Mouse (Mus musculus): ENCODE measurements around the gene Atp1b2. TPM values are rescaled to one million over a fixed set of nuclear protein-coding genes. Genes with fewer than 3 reads are reported as not detected.

Gene Atp1b2
- polyA plus RNA-seq (2012) = 69.6 and 87.4 TPM in 2 replicates

DNA sequence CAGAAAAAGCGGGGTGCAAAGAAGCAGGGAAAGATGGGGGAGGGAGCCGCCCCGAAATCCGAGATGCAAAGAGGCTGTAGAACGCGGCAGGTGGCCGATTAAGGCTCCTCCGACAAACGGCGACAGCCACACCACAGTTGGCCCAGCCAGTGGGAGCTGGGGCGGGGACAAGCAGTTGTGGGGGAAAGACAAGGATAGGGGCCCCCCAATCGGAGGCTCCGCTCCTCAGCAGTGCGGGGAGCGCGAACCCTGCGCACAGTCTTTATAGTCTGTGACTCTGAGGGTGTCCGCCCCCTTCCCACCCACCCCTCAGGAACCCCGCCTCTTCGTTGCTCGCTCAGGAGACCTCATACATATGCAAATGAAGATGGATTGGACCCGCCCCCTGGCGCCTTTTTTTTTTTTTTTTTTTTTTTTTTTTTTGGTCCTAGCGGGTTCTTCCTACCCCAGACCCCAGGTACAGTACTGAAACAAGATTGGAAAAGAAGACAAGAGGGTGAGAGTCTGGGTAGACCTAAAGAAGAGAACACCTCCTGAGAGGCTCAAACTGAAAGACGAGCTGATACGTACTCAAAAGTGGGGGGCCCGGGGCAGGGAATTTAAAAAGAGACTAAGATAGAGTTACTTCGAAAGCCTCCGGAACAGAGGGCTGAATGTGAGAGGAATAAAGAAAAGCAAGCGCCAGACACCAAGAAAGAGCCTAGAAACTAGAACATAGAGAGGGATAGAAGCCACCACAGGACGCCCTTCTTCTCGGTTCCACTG is at the start of gene Atp1b2:
Atp1b2 (minus strand) TSS at position 217 of the 765 bp plus-strand sequence.
- TF ChIP-seq GATA1 (IDR thresholded peaks at IDR 0.05; ENCODE audit: low read length) = no peak

DNA sequence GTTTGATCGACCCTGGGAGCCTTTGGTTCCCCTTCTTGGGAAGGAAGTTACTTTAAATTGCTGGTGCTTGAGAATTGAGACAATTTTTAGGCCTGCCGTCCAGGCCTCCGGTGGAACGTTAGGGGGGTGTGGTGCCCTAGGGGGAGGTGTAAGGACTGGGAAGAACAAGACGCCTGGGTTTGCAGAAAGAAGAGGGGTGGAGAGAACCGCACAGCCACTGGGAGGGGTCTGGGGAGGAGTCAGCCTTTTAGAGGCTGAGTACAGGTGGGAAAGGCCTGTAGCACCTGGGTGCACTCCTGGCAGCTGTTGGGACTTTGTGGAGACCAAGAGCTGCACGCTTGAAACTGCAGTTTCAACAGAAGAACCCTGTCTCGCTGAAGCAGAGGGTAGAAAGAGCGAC is 49.0 kb upstream of the Atp1b2 start:
- no peak for TF ChIP-seq GATA1 (IDR thresholded peaks at IDR 0.05; ENCODE audit: low read length)

DNA sequence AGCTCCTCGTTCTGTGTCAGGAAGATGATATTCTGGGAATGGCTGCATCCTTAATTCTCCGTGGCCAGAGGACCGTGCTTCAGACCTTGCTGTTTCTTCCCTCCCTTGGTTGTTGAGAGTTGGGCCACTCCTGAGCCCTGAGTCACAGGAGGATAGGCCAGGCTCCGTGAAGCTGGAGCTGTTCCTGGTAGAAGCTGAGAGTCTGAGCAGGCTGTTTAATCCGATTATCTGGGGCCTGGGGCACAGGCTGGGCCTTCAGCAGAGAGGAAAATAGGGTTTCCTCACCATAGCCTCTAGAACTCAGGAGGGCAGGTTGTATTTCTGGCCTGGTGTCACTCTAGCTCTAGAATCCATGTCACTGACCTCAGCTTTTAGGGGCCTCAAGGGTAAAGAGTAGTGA is 47.7 kb upstream of the Atp1b2 start:
- no peak for TF ChIP-seq GATA1 (IDR thresholded peaks at IDR 0.05; ENCODE audit: low read length)

DNA sequence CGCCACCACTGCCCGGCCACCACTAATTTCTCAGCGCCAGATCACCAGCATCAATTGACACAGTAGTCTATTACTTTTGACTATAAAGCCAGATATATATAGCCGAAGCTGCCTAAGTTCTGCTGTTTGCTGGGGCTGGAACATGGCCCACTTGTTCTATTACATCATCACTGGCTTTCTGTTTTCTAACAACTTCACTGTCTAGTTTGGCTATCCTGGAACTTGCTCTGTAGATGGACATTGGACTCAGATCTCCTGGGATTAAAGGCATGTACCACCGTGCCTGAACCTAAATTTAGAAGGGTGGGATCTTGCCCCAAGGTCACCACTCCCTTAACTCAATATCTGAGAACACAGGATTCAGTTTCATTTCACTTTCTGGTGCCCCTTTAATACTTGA is 40.1 kb upstream of the Atp1b2 start:
- TF ChIP-seq GATA1 (IDR thresholded peaks at IDR 0.05; ENCODE audit: low read length) = no peak

DNA sequence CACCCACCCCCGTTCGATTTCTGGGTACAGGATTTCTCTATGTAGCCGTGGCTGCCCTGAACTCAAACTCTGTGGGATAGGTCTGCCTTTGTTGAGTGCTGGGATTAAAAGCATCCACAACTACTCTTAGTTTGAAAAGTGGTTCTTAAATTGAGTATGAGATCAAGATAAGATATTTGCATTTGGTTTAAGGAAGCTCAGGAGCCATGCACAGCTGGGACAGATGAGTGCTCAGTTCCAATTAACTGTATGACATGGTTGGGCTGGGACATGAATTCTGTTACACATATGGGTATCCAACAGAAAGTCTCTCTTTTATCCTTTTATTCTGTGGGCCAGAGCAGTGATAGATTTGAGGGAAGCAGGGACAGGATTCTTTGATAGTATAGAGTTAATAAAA is 29.7 kb upstream of the Atp1b2 start:
- TF ChIP-seq GATA1 (IDR thresholded peaks at IDR 0.05; ENCODE audit: low read length) = no peak

DNA sequence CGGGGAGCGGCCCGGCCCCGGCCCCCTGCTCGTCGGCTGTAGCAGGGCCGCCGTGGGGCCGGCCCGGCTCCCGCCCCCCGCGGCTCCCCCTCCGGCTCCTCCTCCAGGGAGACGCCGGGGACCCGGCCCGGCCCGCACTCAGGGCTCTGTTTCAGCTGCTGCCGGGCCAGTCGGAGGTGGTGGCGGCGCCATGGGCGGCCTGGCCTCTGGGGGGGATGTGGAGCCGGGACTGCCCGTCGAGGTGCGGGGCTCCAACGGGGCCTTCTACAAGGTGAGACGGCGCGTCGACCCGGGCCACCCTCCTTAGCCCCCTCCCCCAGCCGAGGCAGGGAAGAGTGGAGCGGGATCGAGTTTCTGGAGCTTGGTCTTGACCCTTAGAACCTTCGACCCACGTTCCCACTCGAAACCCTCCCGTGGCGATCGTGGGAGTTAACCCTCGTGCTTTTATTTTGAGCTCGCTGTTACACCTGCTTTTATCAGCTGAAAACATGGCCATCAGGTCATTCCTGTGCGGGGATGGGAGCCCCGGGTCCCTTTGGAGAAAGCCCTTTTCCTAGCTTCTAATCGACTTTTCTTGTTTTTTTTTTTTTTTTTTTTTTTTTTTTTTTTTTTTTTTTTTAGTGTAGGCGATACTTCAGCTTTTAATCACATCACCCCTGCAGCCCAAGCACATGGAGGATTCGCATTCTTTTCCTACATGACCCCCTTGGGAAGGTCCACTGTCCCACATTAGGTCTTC is 27.6 kb upstream of the Atp1b2 start:
- TF ChIP-seq GATA1 (IDR thresholded peaks at IDR 0.05; ENCODE audit: low read length) = no peak

DNA sequence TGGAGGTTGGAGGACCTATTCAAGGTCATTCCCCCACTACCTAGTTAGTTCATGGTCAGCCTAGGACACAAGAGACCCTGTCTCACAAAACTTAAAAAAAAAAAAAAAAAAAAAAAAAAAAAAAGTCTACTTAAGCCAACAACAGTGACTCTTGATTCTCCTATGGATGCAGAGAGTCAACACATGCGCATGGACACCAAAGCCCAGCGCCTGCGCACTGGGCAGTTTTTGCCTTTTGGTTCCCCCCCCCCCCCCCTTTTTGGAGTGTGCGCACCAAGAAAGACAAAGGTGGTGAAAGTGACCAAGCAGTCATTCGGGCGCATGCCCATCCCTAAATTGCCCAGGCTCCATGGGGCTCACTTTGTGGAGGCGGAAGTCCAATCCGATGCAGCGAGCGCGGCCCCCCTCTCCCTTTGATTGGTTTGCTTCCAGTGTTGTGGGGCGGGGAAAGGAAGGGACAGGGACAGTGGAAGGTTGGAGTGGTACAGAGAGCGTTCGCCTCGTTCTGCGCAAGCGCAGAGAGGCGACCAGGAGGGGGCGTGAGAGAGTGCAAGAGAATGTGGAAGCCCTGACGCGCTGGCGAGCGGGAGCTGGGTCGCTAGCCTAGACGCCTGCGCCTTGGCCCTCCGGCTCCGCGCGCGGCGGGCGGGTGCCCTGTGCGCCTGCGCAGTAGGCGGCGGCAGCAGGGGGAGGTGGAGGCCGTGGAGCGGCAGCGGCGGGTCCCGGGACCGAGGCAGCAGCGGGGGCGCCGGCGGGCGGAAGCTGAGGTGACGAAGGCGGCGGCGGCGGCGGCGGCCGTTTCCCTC is 26.7 kb upstream of the Atp1b2 start, which contains the start of gene Fxr2:
Fxr2 (plus strand) TSS at position 707 of the 806 bp plus-strand sequence.
- no peak for TF ChIP-seq GATA1 (IDR thresholded peaks at IDR 0.05; ENCODE audit: low read length)

DNA sequence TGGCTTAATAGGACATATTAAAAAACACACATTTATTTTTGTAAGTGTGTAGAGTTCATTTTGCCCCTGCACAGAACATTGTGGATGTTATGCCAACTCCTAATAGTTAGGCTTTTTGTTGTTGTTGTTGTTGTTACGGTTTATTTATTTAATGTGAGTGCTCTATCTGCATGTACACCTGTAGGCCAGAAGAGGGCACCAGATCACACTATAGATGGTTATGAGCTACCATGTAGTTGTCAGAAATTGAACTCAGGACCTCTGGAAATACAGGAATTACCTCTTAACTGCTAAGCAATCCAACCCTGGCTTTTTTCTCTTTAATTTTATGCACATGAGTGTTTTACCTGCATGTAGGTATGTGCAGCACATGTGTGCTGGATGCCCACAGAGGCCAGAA is 24.1 kb upstream of the Atp1b2 start:
- TF ChIP-seq GATA1 (IDR thresholded peaks at IDR 0.05; ENCODE audit: low read length) = no peak

DNA sequence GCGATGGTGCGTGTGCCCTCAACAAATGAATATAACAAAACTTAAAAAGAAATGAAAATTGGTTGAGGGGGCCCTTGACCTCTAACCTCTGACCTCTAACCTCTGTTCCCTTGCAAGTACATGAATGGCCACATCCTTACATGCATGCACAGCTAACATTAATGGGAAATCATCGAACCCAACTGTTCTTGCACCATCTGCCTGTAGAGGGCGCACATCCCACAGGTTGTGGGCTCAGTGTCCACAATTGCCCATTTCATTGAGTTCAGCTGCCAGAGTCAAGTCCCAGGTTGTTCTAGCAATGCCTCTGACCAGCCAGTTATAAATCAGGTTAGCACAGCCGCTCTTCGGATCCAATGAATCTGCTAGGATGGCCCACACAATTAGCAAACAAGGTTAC is 22.5 kb upstream of the Atp1b2 start:
- no peak for TF ChIP-seq GATA1 (IDR thresholded peaks at IDR 0.05; ENCODE audit: low read length)

DNA sequence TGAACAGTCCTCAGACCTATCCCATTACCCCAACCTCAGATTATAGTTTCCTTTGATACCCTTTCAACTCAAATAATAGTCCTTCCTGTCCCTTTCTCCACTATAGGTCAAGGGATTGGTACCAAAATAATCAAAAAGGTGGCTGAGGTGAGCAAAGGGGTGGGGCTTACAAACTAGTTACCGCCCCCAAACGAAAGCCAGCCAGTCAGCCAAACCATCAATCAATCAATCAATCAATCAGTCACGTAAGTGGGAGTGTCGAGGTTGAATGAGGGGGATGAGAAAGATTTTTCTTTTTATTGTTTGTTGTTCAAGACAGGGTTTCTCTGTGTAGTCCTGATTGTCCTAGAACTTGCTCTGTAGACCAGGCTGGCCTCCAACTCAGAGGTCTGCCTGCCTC is 17.3 kb upstream of the Atp1b2 start:
- no peak for TF ChIP-seq GATA1 (IDR thresholded peaks at IDR 0.05; ENCODE audit: low read length)

DNA sequence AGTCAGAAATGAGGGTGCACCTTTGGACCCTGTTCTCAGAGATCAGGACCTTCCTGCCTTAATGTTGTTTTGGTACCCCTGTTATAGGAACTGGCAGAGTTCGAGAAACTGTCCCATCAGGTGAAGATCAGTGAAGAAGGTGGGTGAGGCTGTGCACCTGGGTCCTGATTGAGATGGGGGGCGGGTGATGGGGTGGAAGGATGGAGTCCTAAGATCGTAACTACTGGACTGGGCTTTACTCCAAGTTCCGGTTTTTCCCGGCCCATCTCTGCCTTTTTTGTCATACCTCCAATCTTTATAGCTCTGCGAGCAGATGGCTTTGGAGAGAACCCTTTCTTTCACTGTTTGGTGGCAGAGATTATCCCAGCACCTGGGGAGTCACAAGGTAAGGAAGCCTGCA is 16.7 kb upstream of the Atp1b2 start:
- no peak for TF ChIP-seq GATA1 (IDR thresholded peaks at IDR 0.05; ENCODE audit: low read length)

DNA sequence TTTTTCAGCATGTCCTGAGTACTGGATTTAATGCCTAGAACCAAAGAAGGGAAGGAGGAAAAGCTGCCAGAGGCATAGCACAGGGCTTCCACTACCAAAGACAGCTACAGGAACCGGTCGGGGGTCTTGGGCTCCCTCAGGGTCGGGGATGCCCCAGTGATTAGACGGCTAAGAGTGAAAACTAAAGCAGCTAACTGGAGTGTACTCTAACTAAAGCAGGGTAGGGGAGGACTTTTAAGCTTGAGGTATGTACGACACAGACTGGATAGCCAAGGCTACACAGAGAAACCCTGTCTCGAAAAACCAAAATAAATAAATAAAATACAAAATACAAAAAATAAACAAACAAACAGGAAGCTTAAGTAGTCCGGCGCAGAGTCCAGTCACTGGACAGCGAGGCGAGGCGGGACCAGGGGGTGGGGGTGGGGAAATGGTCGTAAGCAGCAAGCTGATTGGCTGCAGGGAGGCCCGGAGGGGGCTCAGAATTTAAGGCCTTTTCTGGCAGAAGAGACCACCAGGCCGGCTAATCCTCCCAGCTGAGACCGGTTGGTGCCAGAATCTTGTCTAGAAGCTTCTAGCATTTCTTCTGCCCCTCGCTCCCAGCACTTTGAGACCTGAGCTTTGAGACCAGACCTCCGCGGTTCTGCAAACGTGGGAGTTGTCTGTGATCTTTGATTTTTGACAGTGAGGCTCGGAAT is 16.0 kb upstream of the Atp1b2 start, which contains the start of gene Sat2:
Sat2 (plus strand) TSS at position 454 of the 698 bp plus-strand sequence.
- TF ChIP-seq GATA1 (IDR thresholded peaks at IDR 0.05; ENCODE audit: low read length) = no peak

DNA sequence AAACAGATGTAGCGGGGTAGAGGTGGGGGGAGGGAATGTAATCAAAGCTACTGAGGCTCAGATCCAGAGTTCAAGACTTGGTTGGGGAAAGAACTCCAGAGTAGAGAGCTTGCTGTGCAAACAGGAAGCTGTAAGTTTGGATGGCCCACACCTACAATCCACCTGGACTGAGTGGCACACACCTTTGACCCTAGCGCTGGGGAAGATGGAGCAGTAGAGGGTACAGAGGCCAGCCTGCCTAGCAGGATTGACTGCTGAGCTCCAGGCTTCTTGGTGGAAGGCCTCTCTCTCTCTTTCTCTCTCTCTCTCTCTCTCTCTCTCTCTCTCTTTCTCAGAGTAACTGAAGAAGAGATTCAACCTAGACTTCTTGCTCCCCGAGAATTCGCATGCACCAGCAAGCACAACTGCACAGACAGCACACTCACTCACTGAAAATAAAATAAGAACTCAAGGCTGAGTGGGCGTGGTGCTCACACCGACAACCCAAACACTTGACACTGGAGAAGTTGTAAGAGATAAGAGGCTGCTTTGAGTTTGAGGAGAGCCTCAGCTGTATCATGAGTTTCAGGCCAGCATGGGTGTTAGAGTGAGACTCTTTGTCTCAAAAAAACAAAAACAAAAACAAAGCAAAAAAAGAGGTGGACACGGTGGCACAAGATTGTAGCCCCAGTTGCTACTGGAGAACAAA is 14.8 kb upstream of the Atp1b2 start:
- TF ChIP-seq GATA1 (IDR thresholded peaks at IDR 0.05; ENCODE audit: low read length) = no peak

DNA sequence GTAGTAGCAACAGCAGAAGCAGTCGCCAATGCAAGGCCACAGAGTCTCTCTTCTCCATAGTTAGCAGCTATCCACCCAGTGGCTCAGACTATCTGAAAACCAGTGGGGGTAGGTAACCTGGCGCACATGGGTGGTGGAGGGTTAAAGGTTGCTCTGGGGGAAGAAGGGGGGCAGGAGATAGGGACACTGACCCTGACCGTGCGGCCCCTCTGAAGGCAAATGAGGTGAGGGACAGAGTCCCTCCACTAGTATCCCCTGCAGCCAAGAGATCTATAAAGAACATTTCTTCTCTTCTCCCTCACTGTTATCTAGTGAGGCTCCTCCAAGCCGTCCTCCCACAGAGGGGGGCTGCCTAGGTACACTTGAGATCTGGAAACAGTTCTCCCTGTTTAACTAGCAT is 12.1 kb upstream of the Atp1b2 start, which contains the start of gene Shbg:
Shbg (minus strand) TSS at position 101 of the 400 bp plus-strand sequence.
- TF ChIP-seq GATA1 (IDR thresholded peaks at IDR 0.05; ENCODE audit: low read length) = no peak

DNA sequence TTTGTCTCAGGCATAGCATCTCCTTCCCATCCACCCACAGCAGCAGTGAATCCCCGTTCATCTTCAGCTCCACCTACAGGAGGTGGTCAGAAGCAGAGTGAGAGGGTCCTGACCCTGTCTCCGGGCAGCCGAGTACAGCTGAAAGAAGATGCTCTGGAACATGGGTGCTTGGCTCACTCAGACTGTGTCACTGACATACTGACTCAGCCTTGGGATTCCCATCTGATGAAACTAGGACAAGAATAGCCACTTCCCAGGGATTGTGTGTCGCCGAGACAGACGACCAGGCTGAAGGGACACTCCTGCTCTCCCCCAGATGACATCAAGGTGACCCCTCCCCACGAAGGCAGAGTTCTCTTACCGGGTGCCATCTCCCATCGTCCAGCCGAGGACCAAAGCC is 11.0 kb upstream of the Atp1b2 start:
- TF ChIP-seq GATA1 (IDR thresholded peaks at IDR 0.05; ENCODE audit: low read length) = no peak
